Comparison of ENCODE assay signal across 15 mouse cellular contexts in genomic region chr11:3804639-3805038, GRCm38 (mm10). TPM values are rescaled to one million over a fixed set of nuclear protein-coding genes. Genes with fewer than 3 reads are reported as not detected.
DNase-seq lines count a peak whose midpoint lies in the region; ATAC-seq and TF ChIP-seq lines count a peak whose summit lies in the region.
"Had no signal": no experiment of that assay in that cellular context is flagged by ENCODE, and none has a peak within 500 bp of the region (broad histone marks: within the 10 kb centered on the region; RNA-seq: fewer than 3 reads in every experiment).

No protein-coding gene starts in this region.

- no peak for TF ChIP-seq EP300 in heart, adult 2 months (IDR thresholded peaks at IDR 0.05; ENCODE audit: insufficient read depth, low read depth, low read length)
- no peak for TF ChIP-seq EP300 in liver, postnatal 0 days (IDR thresholded peaks at IDR 0.05; ENCODE audit: low read depth)

- no peak for TF ChIP-seq POLR2A in heart, adult 2 months (IDR thresholded peaks at IDR 0.05; ENCODE audit: insufficient read depth, low read depth, low read length)

- H3K27me3 ChIP-seq in heart, adult 2 months (ENCODE audit: control insufficient read depth, insufficient read depth, low read length): no peaks in the 10 kb centered on the region
- H3K27me3 ChIP-seq in liver, postnatal 0 days (ENCODE audit: insufficient read depth, low read length): no peaks in the 10 kb centered on the region
- no peaks in the 10 kb centered on the region for H3K27me3 ChIP-seq in liver, embryonic 12.5 days (replicated peaks)
- H3K27me3 ChIP-seq: heart, embryonic 15.5 days; hindbrain, embryonic 13.5 days; midbrain, embryonic 12.5 days had no signal

- H3K9me3 ChIP-seq in liver, postnatal 0 days (ENCODE audit: low read length): no peaks in the 10 kb centered on the region
- 0 out of 2 replicates have a peak, but pooled peaks cover 4% of the 10 kb centered on the region for H3K9me3 ChIP-seq in liver, embryonic 12.5 days (replicated peaks)
- H3K9me3 ChIP-seq: heart, embryonic 15.5 days; hindbrain, embryonic 13.5 days; midbrain, embryonic 12.5 days had no signal

- no peak overlapping the region for H3K4me2 ChIP-seq in liver, postnatal 0 days (ENCODE audit: low read depth, low read length)
- no peak overlapping the region for H3K4me2 ChIP-seq in liver, embryonic 12.5 days
- H3K4me2 ChIP-seq: heart, embryonic 15.5 days; hindbrain, embryonic 13.5 days; midbrain, embryonic 12.5 days had no signal

- H3K27ac ChIP-seq in heart, adult 2 months: no peak overlapping the region
- H3K27ac ChIP-seq in liver, postnatal 0 days (ENCODE audit: low read depth): no peak overlapping the region
- H3K27ac ChIP-seq in liver, embryonic 12.5 days: no peak overlapping the region
- H3K27ac ChIP-seq: forebrain, embryonic 10.5 days; heart, embryonic 15.5 days; hindbrain, embryonic 13.5 days; macrophage; midbrain, embryonic 12.5 days had no signal

- ATAC-seq in liver, postnatal 0 days: no peak
- ATAC-seq in liver, embryonic 12.5 days: no peak

- no peaks in the 10 kb centered on the region for H3K79me2 ChIP-seq in heart, adult 2 months (replicated peaks; ENCODE audit: control insufficient read depth, insufficient read depth, low read length)

- peak; percentile 21 for TF ChIP-seq CTCF in heart, adult 2 months (IDR thresholded peaks at IDR 0.05)
- peak; percentile 30 for TF ChIP-seq CTCF in liver, postnatal 0 days (IDR thresholded peaks at IDR 0.05; ENCODE audit: low read depth)

- no peak overlapping the region for H3K9ac ChIP-seq in heart, adult 2 months (ENCODE audit: low read depth, low read length)
- H3K9ac ChIP-seq in liver, postnatal 0 days (replicated peaks): no peak overlapping the region
- H3K9ac ChIP-seq in liver, embryonic 12.5 days: no peak overlapping the region
- H3K9ac ChIP-seq: heart, embryonic 15.5 days; hindbrain, embryonic 13.5 days; midbrain, embryonic 12.5 days had no signal

- no peak overlapping the region for H3K4me3 ChIP-seq in heart, adult 2 months
- H3K4me3 ChIP-seq in liver, postnatal 0 days (ENCODE audit: low read depth, low read length): no peak overlapping the region
- no peak overlapping the region for H3K4me3 ChIP-seq in liver, embryonic 12.5 days
- H3K4me3 ChIP-seq: forebrain, embryonic 10.5 days; heart, embryonic 15.5 days; hindbrain, embryonic 13.5 days; midbrain, embryonic 12.5 days had no signal

- intact Hi-C loops in heart, adult 2 months (cut with DNase I): no loop called here
- intact Hi-C loops in heart, postnatal 36 days (cut with DNase I): no loop called here

- WGBS in heart, adult 2 months: 94% methylated on average over 2 of the region's 2 CpGs
- WGBS in liver, postnatal 0 days (ENCODE audit: insufficient replicate concordance): 83% methylated on average over 2 of the region's 2 CpGs
- 83% methylated on average over 2 of the region's 2 CpGs for WGBS in liver, embryonic 12.5 days (ENCODE audit: insufficient replicate concordance)

- no peaks in the 10 kb centered on the region for H3K36me3 ChIP-seq in heart, adult 2 months (ENCODE audit: control insufficient read depth, insufficient read depth, low read length)
- no peaks in the 10 kb centered on the region for H3K36me3 ChIP-seq in liver, postnatal 0 days (replicated peaks; ENCODE audit: insufficient read depth, low read length)
- no peaks in the 10 kb centered on the region for H3K36me3 ChIP-seq in liver, embryonic 12.5 days
- H3K36me3 ChIP-seq: forebrain, embryonic 10.5 days; heart, embryonic 15.5 days; hindbrain, embryonic 13.5 days; midbrain, embryonic 12.5 days had no signal

- H3K4me1 ChIP-seq in heart, adult 2 months (ENCODE audit: control insufficient read depth, insufficient read depth, low read length): no peaks in the 10 kb centered on the region
- H3K4me1 ChIP-seq in liver, postnatal 0 days (ENCODE audit: insufficient read depth): no peaks in the 10 kb centered on the region
- H3K4me1 ChIP-seq in liver, embryonic 12.5 days: no peaks in the 10 kb centered on the region
- H3K4me1 ChIP-seq: forebrain, embryonic 10.5 days; heart, embryonic 15.5 days; hindbrain, embryonic 13.5 days; midbrain, embryonic 12.5 days had no signal

- DNase-seq in heart, adult 2 months: no peak
- no peak for DNase-seq in heart, postnatal 36 days
- DNase-seq in liver, postnatal 0 days: no peak
- DNase-seq in ES-CJ7 (ENCODE audit: low read depth, low spot score): peak; percentile 41
- DNase-seq in naive thymus-derived CD4-positive, alpha-beta T cell, adult 2 months (ENCODE audit: low read depth): peak; percentile 6
- DNase-seq in embryo, embryonic 10.5 days (ENCODE audit: low spot score): no peak
- DNase-seq: gastrocnemius, postnatal 10 days; kidney, adult 11 months; lung, adult 2 months had no signal

RNA-seq across cellular contexts. Expression of gene Osbp2, which starts 59.1 kb away (rescaled TPM):
- total RNA-seq in heart, adult 2 months (2021): 10 to 100 TPM; 12.9 to 16.2 TPM
- 10.9 and 14.2 TPM in 2 replicates for polyA plus RNA-seq in heart, adult 2 months (2012; rRNA removed)
- total RNA-seq in heart, postnatal 36 days (2021): 10 to 100 TPM; 14.1 to 14.3 TPM
- polyA plus RNA-seq in liver, postnatal 0 days (2015; fragmentation: Nextera tagmentation; extraction: Ambion mirVana): 0.07 TPM in 1 of 2 replicates, not detected in the other
- polyA plus RNA-seq in liver, embryonic 12.5 days (2016; fragmentation: Nextera tagmentation; extraction: Ambion mirVana): 0.15 and 0.20 TPM in 2 replicates

Comparison
In these comparisons a context has a peak if more than half of its experiments do, and no peak if none do; other contexts are left out.
1. DNase-seq: peak in ES-CJ7 (single experiment) and naive thymus-derived CD4-positive, alpha-beta T cell, adult 2 months (single experiment); none in heart, adult 2 months (0 of 2), heart, postnatal 36 days (0 of 2), liver, postnatal 0 days (single experiment) and embryo, embryonic 10.5 days (single experiment).